Mouse (Mus musculus): ENCODE data around the gene Snx6. TPM values are rescaled to one million over a fixed set of nuclear protein-coding genes. Genes with fewer than 3 reads are reported as not detected.
"Not testable (repeated sequence)": the region's sequence is repeated elsewhere in the genome, so short reads cannot be mapped to it uniquely, and the experiment has no call there.

Gene Snx6
- total RNA-seq, 2 experiments from 2014 or later = 57.5 to 70.3 TPM

GRCm38 (mm10) chr12:54803531-54803930 lies 8.0 kb upstream of the Snx6 start:
- DNase-seq = no peak

DNA sequence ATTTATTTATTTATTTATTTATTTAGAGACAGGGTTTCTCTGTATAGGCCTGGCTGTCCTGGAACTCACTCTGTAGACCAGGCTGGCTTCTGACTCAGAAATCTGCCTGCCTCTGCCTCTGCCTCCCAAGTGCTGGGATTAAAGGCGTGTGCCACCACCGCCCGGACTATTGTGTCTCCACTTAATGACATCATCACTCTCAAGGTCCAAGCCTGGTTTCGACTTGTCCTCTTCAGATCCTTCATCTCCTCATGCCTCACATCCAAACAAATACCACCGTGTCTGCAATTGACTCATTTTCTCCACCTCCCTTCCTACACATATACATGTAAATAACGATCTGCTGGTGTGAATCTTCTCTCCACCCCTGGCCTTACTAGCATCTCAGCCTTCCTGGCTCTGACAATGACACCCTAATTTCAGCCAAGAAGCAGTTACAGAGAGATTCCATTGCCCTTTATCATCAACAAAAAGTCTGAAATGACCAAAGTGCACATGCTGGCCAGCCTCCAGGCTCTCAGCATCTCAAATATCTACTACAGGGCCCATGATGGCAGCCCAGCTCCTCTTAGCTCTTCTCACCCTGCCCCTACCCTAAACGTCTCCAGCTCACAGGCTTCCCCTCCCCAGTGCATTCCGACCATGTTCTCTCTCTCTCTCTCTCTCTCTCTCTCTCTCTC lies 1.2 kb upstream of the Snx6 start:
- DNase-seq = no peak

DNA sequence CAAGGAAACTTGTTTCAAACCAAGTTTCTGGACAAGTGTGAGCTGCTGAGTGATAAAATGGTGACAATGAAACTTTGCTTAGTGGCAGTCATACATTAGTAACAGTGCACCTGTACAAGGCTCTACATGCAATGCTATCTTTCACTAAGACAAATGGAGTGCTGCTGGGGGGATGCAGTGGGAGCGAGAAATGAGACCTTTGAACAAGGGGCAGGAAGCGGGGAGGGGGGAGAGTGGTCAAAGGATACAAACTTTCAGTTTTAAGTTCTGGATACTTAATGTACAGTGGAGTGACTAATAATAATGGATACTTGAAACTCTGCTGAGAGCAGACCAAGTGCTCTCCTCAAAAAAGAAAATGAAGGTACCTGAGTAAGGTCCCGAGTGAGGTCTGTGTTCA lies 1.1 kb downstream of the Snx6 start:
- DNase-seq = no peak

- DNase-seq = no peak
Observed at GRCm38 (mm10) chr12:54791465-54791864, 4.0 kb downstream of the Snx6 start.

GRCm38 (mm10) chr12:54789346-54790143 lies 6.0 kb downstream of the Snx6 start:
- DNase-seq = no peak

GRCm38 (mm10) chr12:54763624-54764023 lies 31.9 kb downstream of the Snx6 start:
- no peak for DNase-seq

GRCm38 (mm10) chr12:54760676-54761075 lies 34.8 kb downstream of the Snx6 start:
- DNase-seq = no peak

DNA sequence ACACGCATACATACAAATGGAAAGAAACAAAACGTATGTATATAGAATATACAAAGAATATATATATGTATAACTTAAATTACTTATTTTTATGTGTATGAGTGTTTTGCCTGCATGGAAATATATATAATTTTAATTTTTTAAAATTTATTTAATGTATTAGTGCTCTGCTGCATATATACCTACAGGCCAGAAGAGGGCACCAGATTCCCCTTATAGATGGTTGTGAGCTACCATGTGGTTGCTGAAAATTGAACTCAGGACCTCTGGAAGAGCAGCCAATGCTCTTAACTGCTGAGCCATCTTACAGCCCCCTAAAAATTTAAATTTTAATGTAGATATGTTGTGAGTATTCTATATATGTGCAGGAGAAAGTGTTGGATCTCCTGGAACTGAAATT lies 36.7 kb downstream of the Snx6 start:
- no peak for DNase-seq

GRCm38 (mm10) chr12:54748647-54749046 lies 46.9 kb downstream of the Snx6 start:
- DNase-seq = no peak

- DNase-seq = peak; percentile 19
Observed at GRCm38 (mm10) chr12:54738661-54739243, 56.8 kb downstream of the Snx6 start.

GRCm38 (mm10) chr12:54737891-54738660 lies 57.4 kb downstream of the Snx6 start:
- not testable (repeated sequence) for DNase-seq

DNA sequence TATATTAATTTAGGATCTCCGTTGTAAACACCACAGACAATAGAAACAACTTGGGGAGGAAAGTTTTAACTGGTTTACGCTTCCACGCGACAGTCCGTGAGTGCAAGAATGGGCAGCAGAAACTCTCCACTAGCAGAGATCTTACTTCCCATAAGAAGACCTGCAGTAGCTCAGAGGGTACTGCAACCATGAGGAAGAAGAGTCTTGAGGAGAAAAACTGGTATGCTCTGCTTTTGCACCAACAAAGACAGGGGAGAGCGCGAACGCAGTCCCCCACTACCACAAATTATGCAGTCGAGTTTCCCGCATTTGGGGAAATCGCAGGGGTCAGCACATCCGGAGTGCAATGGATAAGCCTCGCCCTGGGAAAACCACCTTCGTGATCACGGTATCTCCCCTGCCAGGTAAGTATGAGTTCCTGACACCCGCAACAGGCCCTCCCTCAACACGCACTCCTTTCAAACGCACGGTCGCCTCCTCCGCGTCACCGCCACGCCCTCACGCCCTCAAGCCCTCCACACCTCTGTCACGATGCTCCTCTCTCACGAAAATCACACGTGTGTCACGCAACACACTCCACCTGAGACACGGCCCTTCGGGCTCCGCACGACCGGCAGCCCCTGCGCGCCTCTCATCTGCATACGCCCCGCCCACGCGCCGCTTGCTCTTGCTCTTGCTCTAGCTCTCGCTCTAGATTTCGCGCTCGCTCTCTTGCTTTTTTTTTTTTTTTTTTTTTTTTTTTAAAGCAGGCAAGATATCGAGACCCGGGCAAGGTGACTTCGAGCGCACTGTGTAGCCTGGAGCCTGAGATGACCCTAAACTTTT lies 61.0 kb downstream of the Snx6 start:
- peak; percentile 35 for DNase-seq

DNA sequence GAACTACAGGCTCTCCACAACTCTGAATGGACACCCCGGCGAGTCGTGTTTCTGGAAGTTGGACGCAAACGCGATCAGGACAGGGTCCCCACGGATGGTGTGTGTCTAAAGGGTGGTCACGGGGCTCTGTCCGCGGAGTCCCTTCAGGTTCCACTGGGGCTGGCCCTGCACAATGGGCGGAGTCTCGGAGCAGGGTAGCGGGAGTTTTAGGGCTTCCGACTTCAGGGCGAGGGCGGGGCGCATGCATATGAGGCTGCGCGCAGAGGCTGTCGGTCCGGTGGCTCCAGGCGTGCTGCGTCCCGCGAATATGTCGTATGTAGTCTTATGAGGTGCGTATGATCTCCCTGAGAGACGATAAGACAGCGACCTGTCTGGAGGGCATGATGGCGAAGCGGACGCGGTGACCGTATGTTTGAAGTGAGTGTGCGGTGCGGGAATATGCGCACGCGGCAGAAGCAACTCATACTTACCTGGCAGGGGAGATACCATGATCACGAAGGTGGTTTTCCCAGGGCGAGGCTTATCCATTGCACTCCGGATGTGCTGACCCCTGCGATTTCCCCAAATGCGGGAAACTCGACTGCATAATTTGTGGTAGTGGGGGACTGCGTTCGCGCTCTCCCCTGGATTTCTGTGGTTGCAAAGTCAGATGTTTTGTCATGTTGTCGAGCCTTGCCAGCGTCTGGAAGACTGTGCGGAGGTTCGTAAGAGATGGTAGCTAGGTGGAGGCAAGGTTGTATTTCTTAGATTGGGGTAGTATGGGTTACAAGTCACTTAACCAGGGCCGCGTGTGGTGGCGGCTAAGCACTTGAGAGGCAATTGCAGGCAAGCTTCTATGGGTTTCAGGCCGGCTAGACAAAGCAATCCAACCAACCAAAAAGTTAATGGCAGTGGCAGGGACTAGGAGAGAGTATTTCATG lies 66.1 kb downstream of the Snx6 start:
- not testable (repeated sequence) for DNase-seq

DNA sequence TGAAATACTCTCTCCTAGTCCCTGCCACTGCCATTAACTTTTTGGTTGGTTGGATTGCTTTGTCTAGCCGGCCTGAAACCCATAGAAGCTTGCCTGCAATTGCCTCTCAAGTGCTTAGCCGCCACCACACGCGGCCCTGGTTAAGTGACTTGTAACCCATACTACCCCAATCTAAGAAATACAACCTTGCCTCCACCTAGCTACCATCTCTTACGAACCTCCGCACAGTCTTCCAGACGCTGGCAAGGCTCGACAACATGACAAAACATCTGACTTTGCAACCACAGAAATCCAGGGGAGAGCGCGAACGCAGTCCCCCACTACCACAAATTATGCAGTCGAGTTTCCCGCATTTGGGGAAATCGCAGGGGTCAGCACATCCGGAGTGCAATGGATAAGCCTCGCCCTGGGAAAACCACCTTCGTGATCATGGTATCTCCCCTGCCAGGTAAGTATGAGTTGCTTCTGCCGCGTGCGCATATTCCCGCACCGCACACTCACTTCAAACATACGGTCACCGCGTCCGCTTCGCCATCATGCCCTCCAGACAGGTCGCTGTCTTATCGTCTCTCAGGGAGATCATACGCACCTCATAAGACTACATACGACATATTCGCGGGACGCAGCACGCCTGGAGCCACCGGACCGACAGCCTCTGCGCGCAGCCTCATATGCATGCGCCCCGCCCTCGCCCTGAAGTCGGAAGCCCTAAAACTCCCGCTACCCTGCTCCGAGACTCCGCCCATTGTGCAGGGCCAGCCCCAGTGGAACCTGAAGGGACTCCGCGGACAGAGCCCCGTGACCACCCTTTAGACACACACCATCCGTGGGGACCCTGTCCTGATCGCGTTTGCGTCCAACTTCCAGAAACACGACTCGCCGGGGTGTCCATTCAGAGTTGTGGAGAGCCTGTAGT lies 76.4 kb downstream of the Snx6 start:
- DNase-seq = not testable (repeated sequence)

DNA sequence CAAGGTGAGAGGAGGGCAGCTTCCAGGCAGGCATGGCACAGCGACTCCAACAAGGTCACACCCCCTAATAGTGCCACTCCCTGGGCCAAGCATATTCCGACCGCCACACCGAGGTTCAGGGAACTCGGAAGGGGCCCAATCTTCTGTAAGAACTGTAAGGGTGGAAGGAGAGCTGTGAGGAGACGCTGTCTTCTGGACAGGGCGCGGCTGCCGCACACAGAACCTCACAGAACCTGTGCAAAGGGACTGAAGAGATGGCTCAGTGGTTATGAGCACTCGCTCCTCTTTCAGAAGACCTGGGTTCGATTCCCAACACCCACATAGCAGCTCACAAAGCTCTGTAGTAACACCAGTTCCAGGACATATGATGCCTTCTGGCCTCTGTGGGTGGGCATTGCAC lies 78.0 kb downstream of the Snx6 start:
- not testable (repeated sequence) for DNase-seq

DNA sequence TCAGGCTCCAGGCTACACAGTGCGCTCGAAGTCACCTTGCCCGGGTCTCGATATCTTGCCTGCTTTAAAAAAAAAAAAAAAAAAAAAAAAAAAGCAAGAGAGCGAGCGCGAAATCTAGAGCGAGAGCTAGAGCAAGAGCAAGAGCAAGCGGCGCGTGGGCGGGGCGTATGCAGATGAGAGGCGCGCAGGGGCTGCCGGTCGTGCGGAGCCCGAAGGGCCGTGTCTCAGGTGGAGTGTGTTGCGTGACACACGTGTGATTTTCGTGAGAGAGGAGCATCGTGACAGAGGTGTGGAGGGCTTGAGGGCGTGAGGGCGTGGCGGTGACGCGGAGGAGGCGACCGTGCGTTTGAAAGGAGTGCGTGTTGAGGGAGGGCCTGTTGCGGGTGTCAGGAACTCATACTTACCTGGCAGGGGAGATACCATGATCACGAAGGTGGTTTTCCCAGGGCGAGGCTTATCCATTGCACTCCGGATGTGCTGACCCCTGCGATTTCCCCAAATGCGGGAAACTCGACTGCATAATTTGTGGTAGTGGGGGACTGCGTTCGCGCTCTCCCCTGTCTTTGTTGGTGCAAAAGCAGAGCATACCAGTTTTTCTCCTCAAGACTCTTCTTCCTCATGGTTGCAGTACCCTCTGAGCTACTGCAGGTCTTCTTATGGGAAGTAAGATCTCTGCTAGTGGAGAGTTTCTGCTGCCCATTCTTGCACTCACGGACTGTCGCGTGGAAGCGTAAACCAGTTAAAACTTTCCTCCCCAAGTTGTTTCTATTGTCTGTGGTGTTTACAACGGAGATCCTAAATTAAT lies 81.5 kb downstream of the Snx6 start:
- DNase-seq = not testable (repeated sequence)

GRCm38 (mm10) chr12:54710494-54710879 lies 85.0 kb downstream of the Snx6 start:
- peak; percentile 39 for DNase-seq

- not testable (repeated sequence) for DNase-seq
Observed at GRCm38 (mm10) chr12:54709691-54710493, 85.6 kb downstream of the Snx6 start.
